Mouse (Mus musculus) CH12.LX (cell line): ENCODE measurements around the gene Rxfp4.

Experiments
- CTCF ChIP-seq, 2 experiments: IDR thresholded peaks in 1 of 2; conservative IDR thresholded peaks in 1 of 2; 2 replicates each; pipeline ENCODE4 v1.5.1; 2011 to 2012; ENCODE audit warnings: low read depth in 2 of 2, low read length in 2 of 2, improper control_type of control experiment in 1 of 2, inconsistent platforms in 1 of 2, mild to moderate bottlenecking in 1 of 2, moderate library complexity in 1 of 2
- MAZ ChIP-seq: IDR thresholded peaks from 2 replicates; pipeline ENCODE4 v1.6.1; 2012; ENCODE audit warnings: low read depth, mild to moderate bottlenecking, inconsistent platforms, low read length, improper control_type of control experiment, moderate library complexity
- PAX5 ChIP-seq: IDR thresholded peaks from 2 replicates; pipeline ENCODE4 v1.6.1; 2012; ENCODE audit warnings: low read length, inconsistent platforms, mixed read lengths
- RCOR1 ChIP-seq: conservative IDR thresholded peaks from 2 replicates; pipeline ENCODE4 v1.6.1; 2012; ENCODE audit warnings: low read depth, mild to moderate bottlenecking, inconsistent platforms, low read length, improper control_type of control experiment

DNA sequence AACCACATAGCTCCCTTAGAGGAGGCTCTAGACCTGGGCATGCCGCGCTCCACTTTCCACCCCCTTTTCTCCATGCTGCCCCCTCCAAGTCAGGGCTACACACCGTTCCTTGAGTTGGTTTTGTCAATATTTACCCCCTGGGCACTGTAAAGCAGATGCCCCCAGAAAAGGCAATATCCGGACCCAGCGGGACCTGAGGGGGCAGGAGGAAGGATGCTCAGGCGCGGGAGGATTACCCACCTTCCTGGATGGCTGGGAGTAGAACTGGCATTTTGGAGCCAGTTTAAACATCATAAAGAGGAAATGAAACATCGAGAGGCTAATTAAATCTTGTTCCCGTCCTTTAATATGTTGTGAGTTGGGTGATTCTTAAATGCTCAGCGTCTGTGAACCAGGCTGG, 3.8 kb downstream of the Rxfp4 start:
- TF ChIP-seq MAZ (no peak), RCOR1 (no peak), PAX5 (no peak), CTCF (conservative IDR thresholded peaks at IDR 0.05 in 1 of 2, IDR thresholded peaks at IDR 0.05 in 1 of 2; ENCODE audit: low read depth in 2 of 2, low read length in 2 of 2) (no peak)
